In genomic region chr11:60406606-60407005, GRCm38 (mm10) we compare ENCODE assay signal across 27 mouse cellular contexts.
"Had no signal": no experiment of that assay in that cellular context is flagged by ENCODE, and none has a peak within 500 bp of the region (broad histone marks: within the 10 kb centered on the region; RNA-seq: fewer than 3 reads in every experiment).

No protein-coding gene starts in this region.

- H3K27ac ChIP-seq: gastrocnemius, adult 2 months; heart, embryonic 10.5 days; hindbrain, embryonic 10.5 days; hindbrain, embryonic 12.5 days; hindbrain, embryonic 14.5 days; intestine, embryonic 15.5 days; limb, embryonic 10.5 days; limb, embryonic 12.5 days; liver, embryonic 13.5 days; liver, embryonic 15.5 days had no signal

- H3K27me3 ChIP-seq: heart, embryonic 12.5 days; hindbrain, embryonic 12.5 days; intestine, embryonic 15.5 days; limb, embryonic 12.5 days; liver, embryonic 13.5 days; liver, embryonic 15.5 days had no signal

- H3K4me1 ChIP-seq: heart, embryonic 10.5 days; heart, embryonic 12.5 days; hindbrain, embryonic 10.5 days; hindbrain, embryonic 12.5 days; intestine, embryonic 15.5 days; limb, embryonic 10.5 days; limb, embryonic 12.5 days; liver, embryonic 15.5 days had no signal

- H3K9ac ChIP-seq: heart, embryonic 12.5 days; hindbrain, embryonic 12.5 days; hindbrain, embryonic 14.5 days; intestine, embryonic 15.5 days; limb, embryonic 12.5 days; liver, embryonic 13.5 days; liver, embryonic 15.5 days; liver, postnatal 0 days had no signal

- ATAC-seq: hindbrain, embryonic 16.5 days; inflammation-experienced regulatory T-cells, adult 6 months; intestine, embryonic 15.5 days; intestine, postnatal 0 days; liver, postnatal 0 days had no signal

- H3K9me3 ChIP-seq: heart, embryonic 10.5 days; heart, embryonic 12.5 days; hindbrain, embryonic 10.5 days; hindbrain, embryonic 12.5 days; intestine, embryonic 15.5 days; limb, embryonic 10.5 days; limb, embryonic 12.5 days; liver, embryonic 13.5 days; liver, embryonic 15.5 days had no signal

- H3K4me3 ChIP-seq: gastrocnemius, adult 2 months; heart, embryonic 10.5 days; heart, embryonic 12.5 days; hindbrain, embryonic 10.5 days; hindbrain, embryonic 12.5 days; intestine, embryonic 15.5 days; limb, embryonic 10.5 days; limb, embryonic 12.5 days; liver, embryonic 13.5 days; liver, embryonic 15.5 days had no signal

- H3K4me2 ChIP-seq: heart, embryonic 12.5 days; hindbrain, embryonic 12.5 days; hindbrain, embryonic 14.5 days; intestine, embryonic 15.5 days; limb, embryonic 12.5 days; liver, embryonic 11.5 days; liver, embryonic 13.5 days; liver, embryonic 15.5 days had no signal

- DNase-seq: gastrocnemius, adult 2 months; gastrocnemius, postnatal 10 days; gastrocnemius, postnatal 25 days; heart, adult 18-20 months; heart, postnatal 10 days; heart, postnatal 4 days; kidney, adult 18-20 months; kidney, adult 8-10 months; kidney, postnatal 10 days; kidney, postnatal 25 days; kidney, postnatal 4 days; liver; liver, embryonic 13.5 days; liver, postnatal 0 days had no signal
